Mouse (Mus musculus) inflammation-experienced regulatory T-cells, adult 6 months (primary cell): ENCODE data around the gene Sec1. TPM values are rescaled to one million over a fixed set of nuclear protein-coding genes. Genes with fewer than 3 reads are reported as not detected.

Experiments used
- ATAC-seq: one replicate; pipeline ENCODE4 v1.8.0; 2017
- polyA plus RNA-seq, 3 experiments: library from polyadenylated mRNA; unstranded; fragments of 100-300 nt; shearing (Covaris generic); gene quantifications; one replicate each; pipeline ENCODE4 v1.2.1; 2017

Gene Sec1
- polyA plus RNA-seq, 3 experiments from 2014 or later = 0.22 TPM; not detected in 2

DNA sequence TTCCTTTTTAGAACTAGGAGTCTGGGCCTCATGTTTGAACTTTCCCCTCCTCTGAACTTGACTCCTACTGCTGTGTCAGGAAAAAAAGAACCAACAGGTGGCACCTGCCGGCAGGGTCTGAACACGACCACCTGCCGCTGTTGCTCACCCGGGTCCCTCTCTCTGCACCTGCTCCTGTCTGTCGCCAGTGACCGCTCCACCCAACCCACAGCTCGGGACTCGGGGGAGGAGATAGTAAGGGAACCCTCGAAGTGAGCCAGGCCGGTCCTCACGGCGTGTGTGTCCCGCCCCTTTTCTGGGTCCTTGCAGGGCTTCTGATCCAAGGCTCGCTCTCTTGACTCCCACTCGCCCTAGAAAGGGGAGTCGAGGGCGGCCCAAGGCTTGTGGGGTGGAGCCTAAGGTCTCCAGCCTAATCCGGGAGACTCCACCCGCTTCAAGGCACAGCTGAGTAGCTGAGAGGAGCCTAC, 54.6 kb downstream of the Sec1 start, which contains the start of gene Mamstr:
Gene Mamstr, plus strand, starts transcription at position 417 of the 467 bp plus-strand sequence.
- no peak for ATAC-seq

DNA sequence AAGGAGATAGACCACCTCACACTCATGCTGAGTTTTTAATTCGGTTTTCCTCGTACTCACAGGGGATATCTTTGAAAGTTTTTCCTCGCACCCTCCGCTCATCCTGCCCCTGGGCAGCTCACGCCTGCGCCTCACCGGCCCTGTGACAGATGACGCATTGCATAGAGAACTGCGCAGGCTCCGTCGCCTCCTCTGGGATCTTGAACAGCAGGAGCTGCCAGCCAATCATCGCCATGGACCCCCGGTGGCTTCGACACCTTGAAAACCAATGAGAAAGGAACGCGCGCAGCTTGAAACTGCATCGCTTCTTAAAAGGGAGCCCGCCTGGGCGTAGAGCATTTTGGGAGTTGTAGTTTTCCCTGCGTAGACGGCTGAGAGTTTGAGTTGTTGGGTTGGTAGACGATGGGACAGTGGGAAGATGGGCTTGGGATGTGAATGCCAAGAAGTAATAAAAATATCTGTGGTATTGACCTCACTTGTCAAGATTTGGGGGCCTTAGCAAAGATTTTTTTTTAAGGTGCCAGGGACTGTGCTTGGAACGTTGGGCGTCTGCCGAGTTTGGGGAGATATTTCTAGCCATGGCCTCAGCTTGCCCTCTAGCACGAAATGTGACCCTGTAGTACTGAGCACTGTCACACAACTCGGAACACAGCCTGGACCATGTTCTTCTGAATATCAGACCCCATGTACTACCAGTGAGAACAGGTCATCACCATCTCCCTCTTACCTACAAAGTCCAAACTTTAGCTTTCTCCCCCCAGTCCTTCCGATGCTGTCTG, 55.4 kb downstream of the Sec1 start:
- ATAC-seq = no peak

DNA sequence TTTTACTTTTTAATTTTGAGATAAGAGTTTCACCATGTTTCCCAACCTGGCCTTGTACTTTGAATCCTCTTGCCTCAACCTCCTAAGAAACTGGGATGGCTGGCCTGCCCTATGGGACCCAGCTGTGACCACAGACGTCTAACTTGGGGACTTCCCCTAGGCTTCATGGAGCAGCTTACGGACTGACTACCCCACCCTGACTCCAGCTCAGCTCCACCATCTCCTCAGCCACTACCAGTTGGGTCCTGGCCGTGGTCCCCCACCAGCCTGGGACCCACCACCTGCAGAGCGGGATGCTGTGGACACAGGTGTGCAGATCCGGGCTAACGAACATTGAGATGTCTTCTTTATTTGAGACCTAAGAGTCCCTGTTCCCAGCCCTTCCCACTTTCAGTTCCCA, 56.5 kb downstream of the Sec1 start:
- ATAC-seq = no peak

DNA sequence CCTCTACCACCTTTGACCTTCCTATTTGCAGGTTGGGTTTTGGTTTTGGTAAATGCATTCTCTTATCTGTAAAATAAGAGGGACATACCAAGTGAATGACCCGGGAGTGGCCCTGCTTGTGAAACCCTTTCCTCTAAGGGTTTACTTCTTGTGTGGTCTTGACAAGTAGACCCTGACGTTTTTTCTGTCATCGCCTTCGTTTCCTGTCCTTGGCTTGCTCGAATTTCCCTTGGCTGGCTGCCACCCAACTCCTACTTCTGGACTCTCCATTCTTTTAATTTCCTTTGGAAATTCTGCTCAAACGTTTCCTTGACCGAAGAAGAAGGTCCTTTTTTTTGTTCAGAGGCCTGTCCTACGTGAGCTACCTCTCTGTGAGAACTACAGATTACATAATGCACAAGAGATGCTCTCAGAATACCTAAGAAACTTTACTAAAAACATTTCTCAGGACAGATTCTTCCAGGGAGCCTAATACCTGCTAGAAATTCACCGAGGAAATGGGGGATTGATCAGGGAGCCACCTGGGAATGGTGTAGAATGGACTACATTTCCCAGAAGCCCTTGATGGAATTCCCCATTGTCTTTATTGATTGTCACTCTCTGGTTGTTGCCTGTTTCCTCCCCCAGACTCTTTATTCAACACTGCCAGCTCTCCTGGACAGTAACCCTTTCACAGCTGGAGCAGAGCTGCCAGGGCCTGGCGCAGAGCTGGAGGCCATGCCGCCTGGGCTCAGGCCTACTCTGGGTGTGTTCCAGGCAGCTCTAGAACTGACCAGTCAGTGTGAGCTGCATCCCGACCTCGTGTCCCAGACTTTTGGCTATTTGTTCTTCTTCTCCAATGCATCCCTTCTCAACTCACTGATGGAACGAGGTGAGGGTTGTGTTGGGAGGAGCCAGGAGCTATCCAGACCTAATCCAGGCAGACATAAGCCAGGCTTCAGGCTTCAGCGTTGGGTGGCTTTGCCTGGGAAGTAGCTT, 58.2 kb downstream of the Sec1 start:
- ATAC-seq = no peak

DNA sequence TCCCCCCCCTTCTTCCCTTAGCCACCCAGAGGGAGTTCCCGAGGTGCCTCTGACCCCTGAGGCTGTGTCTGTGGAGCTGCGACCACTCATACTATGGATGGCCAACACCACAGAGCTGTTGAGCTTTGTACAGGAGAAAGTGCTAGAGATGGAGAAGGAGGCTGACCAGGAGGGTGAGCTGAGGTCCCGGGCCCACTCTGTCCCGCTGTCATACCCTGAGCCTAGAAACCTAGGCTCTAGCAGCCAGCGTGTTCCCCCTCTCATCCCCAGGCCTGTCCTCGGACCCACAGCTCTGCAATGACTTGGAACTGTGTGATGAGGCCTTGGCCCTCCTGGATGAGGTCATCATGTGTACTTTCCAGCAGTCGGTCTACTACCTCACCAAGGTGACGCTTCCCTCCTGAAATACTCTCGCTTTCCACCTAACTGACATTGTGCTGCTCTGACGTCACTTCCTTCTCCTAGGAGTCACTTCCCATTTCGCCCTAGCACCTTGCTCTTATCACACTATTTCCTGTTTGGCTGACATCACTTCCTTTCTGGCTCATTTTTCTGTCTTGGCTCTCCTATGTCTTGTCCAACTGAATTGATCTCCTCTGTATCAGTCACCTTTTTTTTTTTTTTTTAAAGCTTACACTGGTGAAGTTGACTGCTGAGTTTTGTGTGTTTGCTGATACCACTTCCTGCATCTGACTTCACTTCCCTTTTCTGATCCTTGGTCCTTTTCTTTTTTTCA, 59.1 kb downstream of the Sec1 start:
- peak; percentile 43 for ATAC-seq

DNA sequence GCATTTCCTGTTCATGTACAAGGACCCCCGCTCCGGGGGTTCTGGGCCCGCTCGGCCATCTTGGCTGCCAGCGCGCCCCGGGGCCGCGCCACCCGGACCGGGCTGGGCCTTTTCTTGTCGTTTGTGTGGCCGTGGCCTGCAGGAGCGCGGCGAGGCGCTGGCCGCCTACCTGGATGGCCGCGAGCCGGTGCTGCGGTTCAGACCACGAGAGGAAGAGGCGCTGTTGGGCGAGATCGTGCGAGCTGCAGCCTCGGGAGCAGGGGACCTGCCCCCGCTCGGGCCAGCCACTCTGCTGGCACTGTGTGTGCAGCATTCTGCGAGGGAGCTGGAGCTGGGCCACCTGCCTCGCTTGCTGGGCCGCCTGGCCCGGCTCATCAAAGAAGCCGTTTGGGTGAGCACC, 61.7 kb downstream of the Sec1 start:
- no peak for ATAC-seq

DNA sequence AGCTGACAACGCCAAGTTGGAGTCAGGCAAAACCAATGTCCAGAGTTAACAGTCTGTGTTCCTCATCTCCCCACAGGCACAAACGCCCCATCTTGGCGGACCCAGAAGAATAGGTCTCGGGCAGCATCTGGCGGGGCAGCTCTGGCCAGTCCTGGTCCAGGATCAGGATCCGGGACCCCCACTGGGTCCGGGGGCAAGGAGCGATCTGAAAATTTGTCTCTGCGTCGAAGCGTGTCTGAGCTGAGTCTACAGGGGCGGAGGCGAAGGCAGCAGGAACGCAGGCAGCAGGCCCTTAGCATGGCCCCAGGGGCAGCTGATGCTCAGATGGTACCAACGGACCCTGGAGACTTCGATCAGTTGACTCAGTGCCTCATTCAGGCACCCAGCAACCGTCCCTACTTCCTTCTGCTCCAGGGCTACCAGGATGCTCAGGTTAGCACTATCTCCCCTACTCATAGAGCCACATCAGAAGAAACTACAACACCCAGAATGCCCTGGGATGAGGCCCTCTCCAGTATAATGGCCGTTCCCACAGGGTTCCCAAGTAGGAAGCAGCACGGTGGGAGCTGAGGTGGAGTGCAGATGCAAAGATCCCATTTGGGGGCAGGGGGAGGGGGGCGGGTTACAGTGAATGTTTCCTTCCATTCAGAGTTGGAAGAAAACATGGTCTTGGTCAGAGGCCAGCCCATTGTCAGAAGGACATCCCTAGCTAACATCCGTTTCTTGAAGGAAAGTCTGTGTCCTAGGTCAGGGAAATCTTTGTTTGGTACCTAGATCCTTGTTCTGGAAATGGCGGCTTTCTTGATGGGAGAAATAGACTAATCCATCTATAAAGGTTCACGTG, 63.9 kb downstream of the Sec1 start:
- ATAC-seq = no peak

DNA sequence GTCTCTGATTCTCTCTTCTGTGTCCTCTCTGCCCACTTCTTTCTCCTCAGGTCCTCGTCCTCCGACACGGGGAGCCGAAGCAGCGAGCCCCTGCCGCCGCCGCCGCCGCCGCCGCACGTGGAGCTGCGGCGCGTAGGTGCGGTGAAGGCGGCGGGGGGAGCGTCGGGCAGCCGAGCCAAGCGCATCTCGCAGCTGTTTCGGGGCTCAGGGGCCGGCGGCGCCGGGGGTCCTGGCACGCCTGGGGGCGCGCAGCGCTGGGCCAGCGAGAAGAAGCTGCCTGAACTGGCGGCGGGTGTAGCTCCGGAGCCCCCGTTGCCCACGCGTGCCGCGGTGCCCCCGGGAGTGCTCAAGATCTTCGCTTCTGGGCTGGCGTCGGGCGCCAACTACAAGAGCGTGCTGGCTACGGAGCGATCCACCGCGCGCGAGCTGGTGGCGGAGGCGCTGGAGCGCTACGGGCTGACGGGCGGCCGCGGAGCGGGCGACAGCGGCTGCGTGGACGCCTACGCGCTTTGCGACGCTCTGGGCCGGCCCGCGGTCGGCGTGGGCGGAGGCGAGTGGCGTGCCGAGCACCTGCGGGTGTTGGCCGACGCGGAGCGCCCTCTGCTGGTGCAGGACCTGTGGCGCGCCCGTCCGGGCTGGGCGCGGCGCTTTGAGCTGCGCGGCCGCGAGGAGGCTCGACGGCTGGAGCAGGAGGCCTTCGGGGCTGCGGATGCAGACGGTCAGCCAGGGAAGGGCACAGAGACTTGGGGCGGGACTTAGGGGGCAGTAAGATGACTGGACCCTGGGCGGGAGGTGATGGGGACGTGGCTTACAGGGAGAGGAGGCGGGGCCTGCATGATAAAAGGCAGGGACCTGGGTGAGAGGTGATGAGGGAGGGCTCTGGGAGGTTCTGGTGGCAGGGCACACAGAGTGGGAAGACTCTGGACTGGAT, 65.6 kb downstream of the Sec1 start:
- ATAC-seq = peak; percentile 75

Other genes starting within 250 kb of the Sec1 start
- 1,000 to 10,000 TPM; 1,271 to 2,003 (median 1,772) TPM for gene Ftl1, start 234.5 kb downstream of the Sec1 start, polyA plus RNA-seq
- 100 to 1,000 TPM; 138 to 175 (median 143) TPM for gene Bax, start 227.5 kb downstream of the Sec1 start, polyA plus RNA-seq
- 1 to 10 TPM in 1 of 3 experiments, under 1 TPM in 2; 0.23 to 1.8 (median 0.29) TPM for gene Tulp2, start 212.5 kb downstream of the Sec1 start, polyA plus RNA-seq
- not detected for gene Gm45808, start 207.6 kb downstream of the Sec1 start, polyA plus RNA-seq
- gene Dhdh, start 205.6 kb downstream of the Sec1 start, polyA plus RNA-seq = 1 to 10 TPM; 1.0 to 1.1 (median 1.1) TPM
- 100 to 1,000 TPM; 119 to 153 (median 121) TPM for gene Nucb1, start 184.0 kb downstream of the Sec1 start, polyA plus RNA-seq
- gene Ppp1r15a, start 168.1 kb downstream of the Sec1 start, polyA plus RNA-seq = 10 to 100 TPM; 30.4 to 76.6 (median 56.4) TPM
- gene Plekha4, start 168.1 kb downstream of the Sec1 start, polyA plus RNA-seq = under 1 TPM; 0.36 to 0.78 (median 0.53) TPM
- gene Hsd17b14, start 139.5 kb downstream of the Sec1 start, polyA plus RNA-seq = under 1 TPM; 0.82 to 0.95 (median 0.91) TPM
- gene Bcat2, start 124.2 kb downstream of the Sec1 start, polyA plus RNA-seq = 10 to 100 TPM; 33.2 to 54.7 (median 51.4) TPM
- not detected for gene Fgf21, start 78.9 kb downstream of the Sec1 start, polyA plus RNA-seq
- not detected for gene Fut1, start 77.1 kb downstream of the Sec1 start, polyA plus RNA-seq
- not detected for gene Izumo1, start 72.6 kb downstream of the Sec1 start, polyA plus RNA-seq
- under 1 TPM in 1 of 3 experiments, not detected in 2; 0.17 TPM for gene Rasip1, start 66.9 kb downstream of the Sec1 start, polyA plus RNA-seq
- not detected for gene Mamstr, start 54.4 kb downstream of the Sec1 start, polyA plus RNA-seq
- not detected for gene Fut2, start 28.0 kb downstream of the Sec1 start, polyA plus RNA-seq
- not detected for gene Ntn5, start 10.4 kb downstream of the Sec1 start, polyA plus RNA-seq
- 1 to 10 TPM in 2 of 3 experiments, not detected in 1; 1.5 TPM for gene Car11, start 5.4 kb upstream of the Sec1 start, polyA plus RNA-seq
- 1 to 10 TPM; 3.1 to 8.6 (median 6.5) TPM for gene Dbp, start 10.7 kb upstream of the Sec1 start, polyA plus RNA-seq
- 1,000 to 10,000 TPM; 1,609 to 2,946 (median 2,383) TPM for gene Rpl18, start 21.1 kb upstream of the Sec1 start, polyA plus RNA-seq
- 10 to 100 TPM; 12.1 to 17.3 (median 15.5) TPM for gene Sphk2, start 23.6 kb upstream of the Sec1 start, polyA plus RNA-seq
- under 1 TPM in 2 of 3 experiments, not detected in 1; 0.63 to 0.80 TPM for gene Fam83e, start 26.8 kb upstream of the Sec1 start, polyA plus RNA-seq
- gene Spaca4, start 31.4 kb upstream of the Sec1 start, polyA plus RNA-seq = not detected
- gene Lmtk3, start 89.3 kb upstream of the Sec1 start, polyA plus RNA-seq = under 1 TPM in 1 of 3 experiments, not detected in 2; 0.58 TPM
- gene Sult2b1, start 90.3 kb upstream of the Sec1 start, polyA plus RNA-seq = 1 to 10 TPM; 3.4 to 6.4 (median 3.8) TPM
- 10 to 100 TPM; 11.9 to 19.8 (median 16.7) TPM for gene Cyth2, start 120.2 kb upstream of the Sec1 start, polyA plus RNA-seq
- gene Kcnj14, start 130.4 kb upstream of the Sec1 start, polyA plus RNA-seq = not detected
- 10 to 100 TPM; 16.5 to 29.3 (median 27.2) TPM for gene Grwd1, start 136.5 kb upstream of the Sec1 start, polyA plus RNA-seq
- gene Kdelr1, start 178.4 kb upstream of the Sec1 start, polyA plus RNA-seq = 10 to 100 TPM; 18.9 to 39.3 (median 36.9) TPM
- not detected for gene Grin2d, start 184.0 kb upstream of the Sec1 start, polyA plus RNA-seq
- gene Syngr4, start 202.3 kb upstream of the Sec1 start, polyA plus RNA-seq = under 1 TPM in 1 of 3 experiments, not detected in 2; 0.52 TPM
- gene Tmem143, start 202.5 kb upstream of the Sec1 start, polyA plus RNA-seq = 1 to 10 TPM; 3.7 to 7.0 (median 5.0) TPM
- 100 to 1,000 TPM; 512 to 771 (median 583) TPM for gene Emp3, start 227.0 kb upstream of the Sec1 start, polyA plus RNA-seq
- gene Ccdc114, start 229.7 kb upstream of the Sec1 start, polyA plus RNA-seq = 1 to 10 TPM; 1.4 to 1.8 (median 1.4) TPM